Mouse (Mus musculus): ENCODE measurements around the gene Gm8720. TPM values are rescaled to one million over a fixed set of nuclear protein-coding genes. Genes with fewer than 3 reads are reported as not detected.
"Not testable (repeated sequence)": the region's sequence is repeated elsewhere in the genome, so short reads cannot be mapped to it uniquely, and the experiment has no call there.

Gene Gm8720
- not detected in 2 replicates for polyA plus RNA-seq (2014; fragmentation: Nextera tagmentation; extraction: Ambion mirVana)

DNA sequence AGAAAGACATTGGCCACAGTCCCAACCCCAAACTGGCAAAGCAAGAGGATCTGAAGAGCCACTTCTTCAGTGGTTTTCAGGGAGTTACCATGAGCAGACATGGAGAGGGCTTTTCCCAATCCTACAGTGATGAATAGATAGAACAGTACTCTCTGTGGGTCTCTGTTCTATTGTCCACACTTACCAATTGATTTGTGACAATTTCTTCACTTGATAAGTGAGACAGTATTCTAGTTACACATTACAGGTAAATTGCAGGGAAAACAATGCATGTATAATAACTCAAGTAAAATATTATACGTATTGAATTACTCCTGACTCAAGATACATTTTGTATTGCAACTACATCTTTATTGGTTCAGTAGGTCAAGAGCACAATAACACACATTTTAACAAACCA lies at the start of gene Gm8720:
TSS of gene Gm8720 (minus strand) at position 101 of the 400 bp plus-strand sequence.
- H3K27ac ChIP-seq (ENCODE audit: low read depth, low read length); H3K27me3 ChIP-seq (ENCODE audit: control insufficient read depth, insufficient read depth, low read length); ATAC-seq (ENCODE audit: insufficient read depth, low FRiP score, low TSS enrichment); H3K9me3 ChIP-seq (ENCODE audit: control insufficient read depth, low read length); H3K36me3 ChIP-seq (ENCODE audit: control insufficient read depth, insufficient read depth, low read length); DNase-seq (ENCODE audit: low spot score); H3K9ac ChIP-seq (ENCODE audit: low read length); H3K4me2 ChIP-seq (ENCODE audit: low read depth); H3K4me1 ChIP-seq (ENCODE audit: control insufficient read depth, insufficient read depth, low read length); H3K4me3 ChIP-seq (ENCODE audit: low read depth, low read length): not testable (repeated sequence)
- no CpG with 5 or more reads among the region's 1 CpGs for WGBS

DNA sequence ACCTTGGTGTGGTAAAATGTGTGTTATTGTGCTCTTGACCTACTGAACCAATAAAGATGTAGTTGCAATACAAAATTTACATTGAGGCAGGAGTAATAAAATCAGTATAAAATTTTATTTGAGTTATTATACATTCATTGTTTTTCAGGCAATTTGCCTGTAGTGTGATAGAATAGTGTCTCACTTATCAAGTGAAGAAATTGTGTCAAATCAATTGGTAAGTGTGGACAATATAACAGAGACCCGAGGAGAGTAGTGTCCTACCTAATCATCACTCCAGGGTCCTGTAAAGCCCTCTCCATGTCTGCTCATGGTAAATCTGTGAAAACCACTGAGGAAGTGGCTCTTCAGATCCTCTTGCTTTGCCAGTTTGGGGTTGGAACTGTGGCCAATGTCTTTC lies 12.0 kb downstream of the Gm8720 start, which contains the start of gene Vmn1r163:
TSS of gene Vmn1r163 (plus strand) at position 301 of the 400 bp plus-strand sequence.
- H3K4me1 ChIP-seq (ENCODE audit: control insufficient read depth, insufficient read depth, low read length); H3K4me2 ChIP-seq (ENCODE audit: low read depth); H3K27ac ChIP-seq (ENCODE audit: low read depth, low read length); H3K9me3 ChIP-seq (ENCODE audit: control insufficient read depth, low read length); H3K9ac ChIP-seq (ENCODE audit: low read length); H3K27me3 ChIP-seq (ENCODE audit: control insufficient read depth, insufficient read depth, low read length); DNase-seq (ENCODE audit: low spot score); H3K4me3 ChIP-seq (ENCODE audit: low read depth, low read length); H3K36me3 ChIP-seq (ENCODE audit: control insufficient read depth, insufficient read depth, low read length); ATAC-seq (ENCODE audit: insufficient read depth, low FRiP score, low TSS enrichment): not testable (repeated sequence)
- WGBS = no CpG with 5 or more reads among the region's 1 CpGs

DNA sequence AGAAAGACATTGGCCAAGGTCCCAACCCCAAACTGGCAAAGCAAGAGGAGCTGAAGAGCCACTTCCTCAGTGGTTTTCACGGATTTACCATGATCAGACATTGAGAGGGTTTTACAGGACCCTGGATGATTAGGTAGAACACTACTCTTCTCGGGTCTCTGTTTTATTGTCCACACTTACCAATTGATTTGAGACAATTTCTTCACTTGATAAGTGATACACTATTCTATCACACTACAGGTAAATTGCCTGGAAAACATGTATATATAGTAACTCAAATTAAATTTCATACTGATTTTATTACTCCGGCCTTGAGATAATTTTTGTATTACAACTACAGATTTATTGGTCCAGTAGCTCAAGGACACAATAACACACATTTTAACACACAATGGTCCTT lies 47.4 kb downstream of the Gm8720 start, which contains the start of gene Gm4216:
TSS of gene Gm4216 (minus strand) at position 101 of the 400 bp plus-strand sequence.
- not testable (repeated sequence) for H3K4me2 ChIP-seq (ENCODE audit: low read depth); DNase-seq (ENCODE audit: low spot score); H3K4me3 ChIP-seq (ENCODE audit: low read depth, low read length); ATAC-seq (ENCODE audit: insufficient read depth, low FRiP score, low TSS enrichment); H3K36me3 ChIP-seq (ENCODE audit: control insufficient read depth, insufficient read depth, low read length); H3K9me3 ChIP-seq (ENCODE audit: control insufficient read depth, low read length); H3K27ac ChIP-seq (ENCODE audit: low read depth, low read length); H3K4me1 ChIP-seq (ENCODE audit: control insufficient read depth, insufficient read depth, low read length); H3K9ac ChIP-seq (ENCODE audit: low read length); H3K27me3 ChIP-seq (ENCODE audit: control insufficient read depth, insufficient read depth, low read length)
- no CpG with 5 or more reads among the region's 3 CpGs for WGBS

Other genes with a start within 250 kb of the Gm8720 start
- not detected in 2 replicates for gene Vmn1r159, start 223.9 kb downstream of the Gm8720 start, polyA plus RNA-seq (2014; fragmentation: Nextera tagmentation; extraction: Ambion mirVana)
- gene Vmn1r160, start 196.2 kb downstream of the Gm8720 start, polyA plus RNA-seq (2014; fragmentation: Nextera tagmentation; extraction: Ambion mirVana) = not detected in 2 replicates
- not detected in 2 replicates for gene Gm4214, start 82.8 kb downstream of the Gm8720 start, polyA plus RNA-seq (2014; fragmentation: Nextera tagmentation; extraction: Ambion mirVana)
- not detected in 2 replicates for gene Gm4216, start 47.5 kb downstream of the Gm8720 start, polyA plus RNA-seq (2014; fragmentation: Nextera tagmentation; extraction: Ambion mirVana)
- not detected in 2 replicates for gene Vmn1r163, start 11.9 kb downstream of the Gm8720 start, polyA plus RNA-seq (2014; fragmentation: Nextera tagmentation; extraction: Ambion mirVana)
- not detected in 2 replicates for gene Gm10662, start 77.0 kb upstream of the Gm8720 start, polyA plus RNA-seq (2014; fragmentation: Nextera tagmentation; extraction: Ambion mirVana)
- not detected in 2 replicates for gene Vmn1r165, start 149.9 kb upstream of the Gm8720 start, polyA plus RNA-seq (2014; fragmentation: Nextera tagmentation; extraction: Ambion mirVana)
- not detected in 2 replicates for gene Vmn1r166, start 184.2 kb upstream of the Gm8720 start, polyA plus RNA-seq (2014; fragmentation: Nextera tagmentation; extraction: Ambion mirVana)
- not detected in 2 replicates for gene Gm6902, start 211.4 kb upstream of the Gm8720 start, polyA plus RNA-seq (2014; fragmentation: Nextera tagmentation; extraction: Ambion mirVana)
- not detected in 2 replicates for gene Nlrp4e, start 233.7 kb upstream of the Gm8720 start, polyA plus RNA-seq (2014; fragmentation: Nextera tagmentation; extraction: Ambion mirVana)

All from neural tube, embryonic 11.5 days (tissue).